Mouse (Mus musculus): ENCODE measurements around the gene Dpp6. TPM values are rescaled to one million over a fixed set of nuclear protein-coding genes. Genes with fewer than 3 reads are reported as not detected.

Gene Dpp6
- polyA plus RNA-seq, 1 experiment from 2014 or later: 3.1 TPM

- Histone ChIP-seq H3K9ac (replicated peaks; ENCODE audit: low read depth, low read length) (no peak overlapping the region), H3K4me3 (ENCODE audit: low read depth, low read length) (no peak overlapping the region), H3K27ac (ENCODE audit: low read length) (no peak overlapping the region), H3K4me1 (ENCODE audit: control insufficient read depth, insufficient read depth, low read length) (no peaks in the 10 kb centered on the region), H3K36me3 (ENCODE audit: control insufficient read depth, insufficient read depth, low read length) (no peaks in the 10 kb centered on the region), H3K27me3 (ENCODE audit: control insufficient read depth, insufficient read depth, low read length) (no peaks in the 10 kb centered on the region), H3K9me3 (ENCODE audit: control insufficient read depth, low read depth, low read length) (no peaks in the 10 kb centered on the region), H3K4me2 (replicated peaks; ENCODE audit: low read depth, low read length) (no peak overlapping the region)
- WGBS: 62% methylated on average over 2 of the region's 2 CpGs
- no peak for ATAC-seq (ENCODE audit: insufficient number of reproducible peaks, insufficient read depth, low FRiP score, low read depth)
These were observed 339.4 kb downstream of the Dpp6 start for GRCm38 (mm10) chr5:27156366-27156765.

- no peak overlapping the region for H3K4me3 ChIP-seq (ENCODE audit: low read depth, low read length)
- no peaks in the 10 kb centered on the region for H3K36me3 ChIP-seq (ENCODE audit: control insufficient read depth, insufficient read depth, low read length)
- H3K9me3 ChIP-seq (ENCODE audit: control insufficient read depth, low read depth, low read length): no peaks in the 10 kb centered on the region
- WGBS: 62% methylated on average over 11 of the region's 11 CpGs
- no peak overlapping the region for H3K27ac ChIP-seq (ENCODE audit: low read length)
- H3K9ac ChIP-seq (replicated peaks; ENCODE audit: low read depth, low read length): no peak overlapping the region
- no peaks in the 10 kb centered on the region for H3K4me1 ChIP-seq (ENCODE audit: control insufficient read depth, insufficient read depth, low read length)
- ATAC-seq (ENCODE audit: insufficient number of reproducible peaks, insufficient read depth, low FRiP score, low read depth): no peak
- no peaks in the 10 kb centered on the region for H3K27me3 ChIP-seq (ENCODE audit: control insufficient read depth, insufficient read depth, low read length)
- no peak overlapping the region for H3K4me2 ChIP-seq (replicated peaks; ENCODE audit: low read depth, low read length)
These were observed 344.2 kb downstream of the Dpp6 start for GRCm38 (mm10) chr5:27161122-27161645.

- no peak overlapping the region for H3K4me2 ChIP-seq (replicated peaks; ENCODE audit: low read depth, low read length)
- no peaks in the 10 kb centered on the region for H3K36me3 ChIP-seq (ENCODE audit: control insufficient read depth, insufficient read depth, low read length)
- H3K4me1 ChIP-seq (ENCODE audit: control insufficient read depth, insufficient read depth, low read length): no peaks in the 10 kb centered on the region
- no peaks in the 10 kb centered on the region for H3K9me3 ChIP-seq (ENCODE audit: control insufficient read depth, low read depth, low read length)
- H3K27me3 ChIP-seq (ENCODE audit: control insufficient read depth, insufficient read depth, low read length): no peaks in the 10 kb centered on the region
- 62% methylated on average over 1 of the region's 1 CpGs for WGBS
- H3K4me3 ChIP-seq (ENCODE audit: low read depth, low read length): no peak overlapping the region
- H3K27ac ChIP-seq (ENCODE audit: low read length): no peak overlapping the region
- no peak for ATAC-seq (ENCODE audit: insufficient number of reproducible peaks, insufficient read depth, low FRiP score, low read depth)
- no peak overlapping the region for H3K9ac ChIP-seq (replicated peaks; ENCODE audit: low read depth, low read length)
These were observed 351.5 kb downstream of the Dpp6 start for GRCm38 (mm10) chr5:27168550-27168949.

- ATAC-seq (ENCODE audit: insufficient number of reproducible peaks, insufficient read depth, low FRiP score, low read depth): no peak
- no peak overlapping the region for H3K4me2 ChIP-seq (replicated peaks; ENCODE audit: low read depth, low read length)
- WGBS: 82% methylated on average over 4 of the region's 4 CpGs
- no peaks in the 10 kb centered on the region for H3K27me3 ChIP-seq (ENCODE audit: control insufficient read depth, insufficient read depth, low read length)
- no peak overlapping the region for H3K9ac ChIP-seq (replicated peaks; ENCODE audit: low read depth, low read length)
- H3K4me1 ChIP-seq (ENCODE audit: control insufficient read depth, insufficient read depth, low read length): no peaks in the 10 kb centered on the region
- no peaks in the 10 kb centered on the region for H3K9me3 ChIP-seq (ENCODE audit: control insufficient read depth, low read depth, low read length)
- H3K4me3 ChIP-seq (ENCODE audit: low read depth, low read length): no peak overlapping the region
- no peak overlapping the region for H3K27ac ChIP-seq (ENCODE audit: low read length)
- no peaks in the 10 kb centered on the region for H3K36me3 ChIP-seq (ENCODE audit: control insufficient read depth, insufficient read depth, low read length)
These were observed 368.0 kb downstream of the Dpp6 start for GRCm38 (mm10) chr5:27184963-27185362.

- no peak overlapping the region for H3K4me3 ChIP-seq (ENCODE audit: low read depth, low read length)
- no peak overlapping the region for H3K4me2 ChIP-seq (replicated peaks; ENCODE audit: low read depth, low read length)
- no peaks in the 10 kb centered on the region for H3K9me3 ChIP-seq (ENCODE audit: control insufficient read depth, low read depth, low read length)
- WGBS: 68% methylated on average over 5 of the region's 5 CpGs
- no peak overlapping the region for H3K27ac ChIP-seq (ENCODE audit: low read length)
- H3K4me1 ChIP-seq (ENCODE audit: control insufficient read depth, insufficient read depth, low read length): no peaks in the 10 kb centered on the region
- H3K36me3 ChIP-seq (ENCODE audit: control insufficient read depth, insufficient read depth, low read length): no peaks in the 10 kb centered on the region
- H3K9ac ChIP-seq (replicated peaks; ENCODE audit: low read depth, low read length): no peak overlapping the region
- ATAC-seq (ENCODE audit: insufficient number of reproducible peaks, insufficient read depth, low FRiP score, low read depth): no peak
- H3K27me3 ChIP-seq (ENCODE audit: control insufficient read depth, insufficient read depth, low read length): no peaks in the 10 kb centered on the region
These were observed 374.4 kb downstream of the Dpp6 start for GRCm38 (mm10) chr5:27191242-27191969.

GRCm38 (mm10) chr5:27194157-27194556 is 377.2 kb downstream of the Dpp6 start:
- no peak overlapping the region for H3K27ac ChIP-seq (ENCODE audit: low read length)

GRCm38 (mm10) chr5:27194975-27195374 is 378.0 kb downstream of the Dpp6 start:
- no peak overlapping the region for H3K4me2 ChIP-seq (replicated peaks; ENCODE audit: low read depth, low read length)
- no peak for ATAC-seq (ENCODE audit: insufficient number of reproducible peaks, insufficient read depth, low FRiP score, low read depth)
- H3K27ac ChIP-seq (ENCODE audit: low read length): no peak overlapping the region
- H3K36me3 ChIP-seq (ENCODE audit: control insufficient read depth, insufficient read depth, low read length): no peaks in the 10 kb centered on the region
- no peaks in the 10 kb centered on the region for H3K4me1 ChIP-seq (ENCODE audit: control insufficient read depth, insufficient read depth, low read length)
- H3K27me3 ChIP-seq (ENCODE audit: control insufficient read depth, insufficient read depth, low read length): no peaks in the 10 kb centered on the region
- WGBS: 44% methylated on average over 1 of the region's 1 CpGs
- H3K9ac ChIP-seq (replicated peaks; ENCODE audit: low read depth, low read length): no peak overlapping the region
- H3K4me3 ChIP-seq (ENCODE audit: low read depth, low read length): no peak overlapping the region
- no peaks in the 10 kb centered on the region for H3K9me3 ChIP-seq (ENCODE audit: control insufficient read depth, low read depth, low read length)

More at GRCm38 (mm10) chr5:27194157-27194556, 377.2 kb downstream of the Dpp6 start:
- no peaks in the 10 kb centered on the region for H3K4me1 ChIP-seq (ENCODE audit: control insufficient read depth, insufficient read depth, low read length)
- no peak overlapping the region for H3K4me3 ChIP-seq (ENCODE audit: low read depth, low read length)
- no peak overlapping the region for H3K4me2 ChIP-seq (replicated peaks; ENCODE audit: low read depth, low read length)
- WGBS: 85% methylated on average over 3 of the region's 3 CpGs
- no peaks in the 10 kb centered on the region for H3K36me3 ChIP-seq (ENCODE audit: control insufficient read depth, insufficient read depth, low read length)
- no peak for ATAC-seq (ENCODE audit: insufficient number of reproducible peaks, insufficient read depth, low FRiP score, low read depth)
- H3K27me3 ChIP-seq (ENCODE audit: control insufficient read depth, insufficient read depth, low read length): no peaks in the 10 kb centered on the region
- H3K9me3 ChIP-seq (ENCODE audit: control insufficient read depth, low read depth, low read length): no peaks in the 10 kb centered on the region
- H3K9ac ChIP-seq (replicated peaks; ENCODE audit: low read depth, low read length): no peak overlapping the region

- Histone ChIP-seq H3K27me3 (ENCODE audit: control insufficient read depth, insufficient read depth, low read length) (no peaks in the 10 kb centered on the region), H3K9ac (replicated peaks; ENCODE audit: low read depth, low read length) (no peak overlapping the region), H3K36me3 (ENCODE audit: control insufficient read depth, insufficient read depth, low read length) (no peaks in the 10 kb centered on the region), H3K27ac (ENCODE audit: low read length) (no peak overlapping the region), H3K4me2 (replicated peaks; ENCODE audit: low read depth, low read length) (no peak overlapping the region), H3K4me1 (ENCODE audit: control insufficient read depth, insufficient read depth, low read length) (no peaks in the 10 kb centered on the region), H3K9me3 (ENCODE audit: control insufficient read depth, low read depth, low read length) (no peaks in the 10 kb centered on the region), H3K4me3 (ENCODE audit: low read depth, low read length) (no peak overlapping the region)
- no peak for ATAC-seq (ENCODE audit: insufficient number of reproducible peaks, insufficient read depth, low FRiP score, low read depth)
- 55% methylated on average over 2 of the region's 2 CpGs for WGBS
These were observed 383.8 kb downstream of the Dpp6 start for GRCm38 (mm10) chr5:27200581-27201341.

Data from stomach, embryonic 14.5 days (tissue).